Mouse (Mus musculus): ENCODE data around the gene Gm37240. TPM values are rescaled to one million over a fixed set of nuclear protein-coding genes. Genes with fewer than 3 reads are reported as not detected.
A peak's percentile ranks its signal among the peaks of the same experiment; 100 is the strongest.

Gm37240 gene
- total RNA-seq, 2 experiments from 2014 or later, result 2.6 to 3.2 TPM

DNA sequence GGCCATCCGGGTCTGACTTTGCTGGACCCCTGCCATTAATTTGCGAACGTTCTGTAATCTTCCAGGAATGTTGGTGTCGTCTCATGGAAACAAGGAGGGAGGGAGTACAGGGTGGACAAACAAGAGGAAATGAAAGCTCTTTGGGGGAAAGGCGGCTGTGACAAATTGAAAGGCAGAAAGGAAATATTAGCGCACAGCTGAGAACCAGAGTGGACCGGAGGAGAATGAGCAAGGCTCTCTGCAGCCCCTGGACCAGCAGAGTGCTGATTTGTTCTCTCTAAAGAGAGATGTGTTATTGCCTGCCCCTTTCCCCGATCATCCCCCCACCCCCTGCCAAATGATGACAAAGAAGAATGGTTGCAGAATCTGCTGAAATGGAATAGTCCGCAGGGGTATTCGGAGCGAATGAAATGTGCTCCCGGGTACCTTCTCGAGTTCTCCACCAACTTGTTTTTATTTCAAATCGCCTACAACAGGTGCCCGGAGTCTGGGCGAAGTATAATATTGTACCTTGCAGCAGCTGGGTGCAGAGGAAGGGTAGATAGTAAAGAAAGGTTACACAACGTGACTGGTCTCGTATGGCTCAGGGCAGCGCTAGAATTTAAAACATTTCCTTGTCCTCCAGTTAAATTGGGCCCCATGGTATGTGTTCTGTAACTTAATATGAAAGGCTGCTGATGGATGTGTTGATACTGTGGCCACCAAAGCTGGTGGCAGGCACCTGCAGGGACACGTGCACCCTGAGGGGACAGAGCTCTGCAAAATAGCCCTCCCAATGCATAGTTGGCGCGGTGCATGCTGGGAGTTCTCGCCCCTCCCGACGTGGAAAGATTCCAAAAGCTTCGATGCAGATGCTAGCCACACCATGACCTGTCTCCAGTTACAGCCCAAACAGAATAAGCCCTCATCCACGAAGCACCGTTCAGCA, 712.5 kb downstream of the Gm37240 start:
- intact Hi-C loops (cut with DNase I), result no loop called here
- DNase-seq (ENCODE audit: extremely low spot score in 1 of 2, low spot score in 2 of 2), result no peak

GRCm38 (mm10) chr3:85173441-85174071, 713.8 kb downstream of the Gm37240 start:
- intact Hi-C loops (cut with DNase I), result no loop called here
- no peak for DNase-seq (ENCODE audit: extremely low spot score in 1 of 2, low spot score in 2 of 2)

DNA sequence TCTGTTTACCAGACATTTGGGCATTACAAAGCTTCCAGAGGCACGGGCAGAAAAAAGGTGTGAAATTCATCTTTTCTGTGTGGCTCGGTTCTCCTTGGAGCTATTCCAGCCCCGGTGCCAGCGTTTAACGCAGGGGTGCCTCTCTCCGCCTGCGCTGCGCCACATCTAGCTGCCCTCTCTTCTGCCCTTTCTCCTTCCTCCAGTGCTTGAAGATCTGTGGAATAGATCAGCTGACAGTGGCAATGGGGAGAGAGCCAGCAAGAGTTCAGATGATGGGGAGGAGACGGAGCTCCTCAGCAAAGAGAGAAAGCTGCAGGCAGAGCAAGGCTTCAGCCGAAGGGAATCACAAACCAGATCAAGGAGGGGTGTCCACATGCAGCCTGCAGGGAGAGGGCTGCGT, 714.8 kb downstream of the Gm37240 start:
- intact Hi-C loops (cut with DNase I), result no loop called here
- DNase-seq (ENCODE audit: extremely low spot score in 1 of 2, low spot score in 2 of 2), result no peak

GRCm38 (mm10) chr3:85172096-85172495, 715.2 kb downstream of the Gm37240 start:
- no peak for DNase-seq (ENCODE audit: extremely low spot score in 1 of 2, low spot score in 2 of 2)
- intact Hi-C loops (cut with DNase I), result no loop called here

DNA sequence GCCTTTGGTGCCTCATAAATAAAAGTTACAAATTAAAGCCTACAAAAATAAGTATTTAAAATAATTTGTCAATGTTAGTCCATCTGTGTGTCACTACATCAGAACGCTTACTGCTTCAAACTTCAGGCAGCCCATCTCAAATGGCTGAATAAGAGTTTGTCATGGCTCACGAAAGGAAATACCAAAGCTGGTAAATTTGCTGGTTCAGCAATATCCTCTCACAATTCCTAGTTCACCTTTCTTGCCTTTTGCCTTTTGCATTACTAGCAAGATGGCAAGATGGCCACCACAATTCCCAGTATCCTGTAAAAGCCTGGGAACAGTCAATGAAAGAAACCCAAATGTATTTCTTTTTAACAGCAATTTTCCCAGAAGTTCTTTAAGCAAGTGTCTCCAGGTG, 718.5 kb downstream of the Gm37240 start:
- no peak for DNase-seq (ENCODE audit: extremely low spot score in 1 of 2, low spot score in 2 of 2)
- intact Hi-C loops (cut with DNase I), result no loop called here

- DNase-seq (ENCODE audit: extremely low spot score in 1 of 2, low spot score in 2 of 2), result no peak
- intact Hi-C loops (cut with DNase I), result no loop called here
These were observed 722.4 kb downstream of the Gm37240 start for GRCm38 (mm10) chr3:85164931-85165330.

GRCm38 (mm10) chr3:85163396-85163795, 723.9 kb downstream of the Gm37240 start:
- intact Hi-C loops (cut with DNase I), result no loop called here
- no peak for DNase-seq (ENCODE audit: extremely low spot score in 1 of 2, low spot score in 2 of 2)

DNA sequence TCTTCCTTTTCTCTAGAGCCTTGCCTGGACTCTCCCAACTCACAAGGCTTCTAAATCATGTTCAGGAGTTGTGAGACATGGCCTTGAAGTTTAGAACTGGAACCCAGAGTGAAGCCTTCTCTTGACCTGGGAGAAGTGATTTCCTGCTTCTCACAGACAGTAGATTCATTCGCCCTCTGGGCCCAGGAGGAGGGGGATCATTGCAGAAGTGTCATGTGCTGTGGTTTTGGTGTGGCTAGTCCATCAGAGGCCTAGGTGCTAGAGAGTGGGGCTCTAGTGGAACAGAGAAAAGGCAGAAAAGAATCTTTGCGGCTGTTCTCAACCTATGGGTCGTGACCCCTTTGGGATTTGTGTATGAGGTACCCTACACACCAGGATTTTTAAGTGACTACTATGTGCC, 724.9 kb downstream of the Gm37240 start:
- intact Hi-C loops (cut with DNase I), result no loop called here
- DNase-seq (ENCODE audit: extremely low spot score in 1 of 2, low spot score in 2 of 2), result no peak

- DNase-seq (ENCODE audit: extremely low spot score in 1 of 2, low spot score in 2 of 2), result no peak
- intact Hi-C loops (cut with DNase I), result no loop called here
These were observed 726.5 kb downstream of the Gm37240 start for GRCm38 (mm10) chr3:85160816-85161215.

DNA sequence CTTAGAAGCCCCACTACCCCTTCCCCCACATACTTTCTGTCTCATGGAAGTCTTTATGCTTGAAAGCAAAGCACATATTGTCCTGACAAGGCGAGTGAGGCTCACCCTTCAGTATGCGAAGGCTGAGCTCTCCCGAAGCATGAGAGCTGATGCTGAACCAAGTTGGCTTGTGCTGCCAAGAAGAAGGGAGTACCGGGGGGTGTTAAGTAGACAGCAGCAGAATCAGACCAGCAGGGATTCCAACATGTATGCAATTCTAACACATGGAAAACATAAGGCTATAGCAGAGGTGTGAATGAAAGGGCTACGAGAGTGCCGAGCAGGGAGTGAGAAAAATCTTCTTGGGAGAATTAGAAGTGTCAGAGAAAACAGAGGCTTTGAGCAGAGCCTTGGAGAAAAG, 727.7 kb downstream of the Gm37240 start:
- intact Hi-C loops (cut with DNase I), result no loop called here
- peak in 1 of 2 experiments; percentile 58 for DNase-seq (ENCODE audit: extremely low spot score in 1 of 2, low spot score in 2 of 2)

- intact Hi-C loops (cut with DNase I), result loop anchor here (10.0 kb wide), 1 partner anchor 104 kb away; no protein-coding TSS in a partner anchor
- DNase-seq (ENCODE audit: extremely low spot score in 1 of 2, low spot score in 2 of 2), result no peak
These were observed 738.5 kb downstream of the Gm37240 start for GRCm38 (mm10) chr3:85148816-85149215.

- intact Hi-C loops (cut with DNase I), result loop anchor here (10.0 kb wide), 1 partner anchor 103 kb away; no protein-coding TSS in a partner anchor
- no peak for DNase-seq (ENCODE audit: extremely low spot score in 1 of 2, low spot score in 2 of 2)
These were observed 739.2 kb downstream of the Gm37240 start for GRCm38 (mm10) chr3:85148038-85148550.

DNA sequence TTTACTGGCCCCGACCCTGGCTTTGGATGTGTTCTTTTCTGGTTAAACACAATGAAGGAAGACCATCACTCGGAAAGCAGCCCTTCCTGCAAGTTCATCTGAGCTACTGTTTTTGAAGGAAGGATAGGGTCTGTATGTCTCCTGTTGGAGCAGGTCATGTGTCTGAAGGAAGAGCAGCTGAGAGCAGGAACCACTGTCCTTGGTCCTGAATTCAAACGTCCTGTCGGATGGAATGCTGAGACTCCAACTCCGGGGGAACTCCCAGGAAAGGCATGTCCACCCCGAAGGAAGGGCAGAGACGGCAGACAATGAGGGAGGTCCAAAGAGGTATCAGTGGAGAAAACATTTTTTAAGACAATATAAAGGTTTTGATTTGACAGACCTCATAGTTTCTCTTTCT, 741.8 kb downstream of the Gm37240 start:
- no peak for DNase-seq (ENCODE audit: extremely low spot score in 1 of 2, low spot score in 2 of 2)
- intact Hi-C loops (cut with DNase I), result loop anchor here (10.0 kb wide), 1 partner anchor 101 kb away; no protein-coding TSS in a partner anchor

DNA sequence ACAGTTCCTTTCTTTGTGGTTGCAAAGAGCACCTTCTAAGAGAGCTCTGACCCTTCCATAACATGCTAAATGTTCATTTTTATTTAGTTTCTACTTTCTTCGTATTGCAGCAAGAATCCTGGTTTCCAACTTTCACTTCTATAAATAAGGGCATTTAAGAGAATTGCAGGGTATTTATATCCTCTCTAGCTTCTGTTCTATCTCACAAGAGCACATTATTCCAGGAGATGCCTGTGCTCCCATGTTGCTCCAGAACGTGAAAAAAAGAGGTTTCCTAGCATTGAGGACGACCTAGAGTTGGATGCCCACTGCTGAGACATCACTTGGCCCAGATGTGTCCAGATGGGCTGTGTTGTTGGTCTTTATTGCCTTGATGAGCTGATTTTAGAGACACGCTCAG, 742.2 kb downstream of the Gm37240 start:
- DNase-seq (ENCODE audit: extremely low spot score in 1 of 2, low spot score in 2 of 2), result no peak

DNA sequence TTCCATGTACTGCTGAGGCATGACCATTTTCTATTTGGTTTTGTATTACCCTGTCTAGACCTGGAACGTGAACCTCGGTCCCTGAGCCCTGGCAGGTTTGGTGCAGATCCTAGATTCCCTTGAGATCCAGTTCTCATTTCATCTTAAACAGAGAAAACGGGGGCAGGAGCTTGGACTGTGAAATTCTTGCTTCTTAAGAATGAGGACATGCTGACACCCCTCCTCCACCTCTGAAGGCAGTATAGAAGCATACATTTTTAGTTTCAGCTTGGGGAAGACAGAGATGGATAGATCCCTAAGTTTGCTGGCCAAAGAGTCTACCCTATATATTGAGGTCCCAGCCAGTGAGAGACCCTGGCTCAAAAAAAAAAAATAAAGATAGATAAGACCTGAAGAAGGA, 742.9 kb downstream of the Gm37240 start:
- no peak for DNase-seq (ENCODE audit: extremely low spot score in 1 of 2, low spot score in 2 of 2)
- intact Hi-C loops (cut with DNase I), result loop anchor here (10.0 kb wide), 1 partner anchor 100 kb away; no protein-coding TSS in a partner anchor

More for the DNA sequence above, 742.2 kb downstream of the Gm37240 start:
- intact Hi-C loops (cut with DNase I), result loop anchor here (10.0 kb wide), 1 partner anchor 100 kb away; no protein-coding TSS in a partner anchor

DNA sequence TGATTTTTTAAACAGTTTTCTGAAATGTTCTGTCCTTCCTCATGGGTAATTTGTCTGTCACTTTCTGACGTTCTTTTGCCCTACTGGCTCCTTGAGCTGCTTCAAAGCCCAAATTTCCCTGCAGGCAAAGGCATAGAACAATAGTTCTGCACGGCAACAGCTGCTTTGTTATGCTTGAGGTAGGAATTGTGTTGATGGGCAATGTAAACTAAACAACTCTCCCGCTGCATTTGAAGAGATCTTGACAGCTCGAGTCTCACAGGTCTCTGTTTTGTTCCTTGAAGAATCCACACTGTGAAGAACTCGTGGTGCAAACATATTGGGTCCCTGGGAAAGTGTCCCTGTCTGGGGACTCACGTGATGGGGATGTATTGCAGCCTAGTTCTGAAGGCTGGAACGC, 746.8 kb downstream of the Gm37240 start:
- intact Hi-C loops (cut with DNase I), result loop anchor here (10.0 kb wide), 1 partner anchor 96 kb away; no protein-coding TSS in a partner anchor

GRCm38 (mm10) chr3:85138407-85138806, 748.9 kb downstream of the Gm37240 start:
- intact Hi-C loops (cut with DNase I), result no loop called here
- no peak for DNase-seq (ENCODE audit: extremely low spot score in 1 of 2, low spot score in 2 of 2)

More for the DNA sequence above, 746.8 kb downstream of the Gm37240 start:
- DNase-seq (ENCODE audit: extremely low spot score in 1 of 2, low spot score in 2 of 2), result no peak

DNA sequence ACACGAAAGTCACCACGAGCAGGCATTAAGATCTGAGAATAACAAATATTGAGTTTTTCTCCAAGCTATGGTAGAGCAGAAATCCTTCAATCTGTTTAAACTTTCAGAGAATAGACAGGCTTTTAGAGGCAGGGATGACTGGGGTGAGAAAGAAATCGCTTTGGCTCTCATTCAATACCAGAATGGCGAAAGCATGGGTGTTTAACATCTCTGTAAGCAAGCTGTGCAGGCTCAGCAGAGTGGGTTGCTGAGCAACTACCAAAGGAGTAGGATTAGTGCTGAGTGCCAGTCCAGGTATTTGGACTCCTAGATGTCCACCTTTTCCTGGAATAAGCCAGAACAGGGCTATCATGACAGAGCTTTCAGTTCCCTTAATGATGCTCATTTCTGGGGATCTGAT, 753.8 kb downstream of the Gm37240 start:
- intact Hi-C loops (cut with DNase I), result no loop called here
- no peak for DNase-seq (ENCODE audit: extremely low spot score in 1 of 2, low spot score in 2 of 2)

DNA sequence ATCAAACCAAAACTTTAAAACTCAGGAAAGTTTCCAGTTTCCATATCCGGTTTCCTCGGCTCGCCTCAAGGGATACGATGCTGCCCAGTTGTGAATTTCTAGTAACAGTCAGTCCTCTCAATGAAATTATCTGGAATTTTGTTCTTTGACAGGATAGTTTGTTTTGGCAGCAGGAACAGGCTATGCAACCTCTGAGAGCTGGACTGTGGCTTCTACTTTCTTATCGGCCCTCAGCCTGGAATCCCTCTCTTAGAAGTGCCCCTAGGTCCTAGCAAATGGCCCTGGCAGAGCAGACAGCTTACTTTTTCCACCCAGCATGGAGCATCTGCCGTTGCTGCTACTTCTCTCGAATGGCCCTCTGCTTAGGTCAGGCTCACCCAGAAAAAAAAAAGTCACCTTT, 755.4 kb downstream of the Gm37240 start:
- intact Hi-C loops (cut with DNase I), result no loop called here
- no peak for DNase-seq (ENCODE audit: extremely low spot score in 1 of 2, low spot score in 2 of 2)

GRCm38 (mm10) chr3:85128546-85128945, 758.8 kb downstream of the Gm37240 start:
- DNase-seq (ENCODE audit: extremely low spot score in 1 of 2, low spot score in 2 of 2), result no peak
- intact Hi-C loops (cut with DNase I), result no loop called here
